Mouse (Mus musculus) retina, adult 2 months (tissue): ENCODE results near the gene Ahcyl1.
A peak's percentile ranks its signal among the peaks of the same experiment; 100 is the strongest.

Source experiments
- DNase-seq: peaks from one replicate; pipeline ENCODE4 v3.0.0-alpha.2; 2012; ENCODE audit warnings: low read depth, low spot score

The Ahcyl1 gene

GRCm38 (mm10) chr3:107703675-107704370, 7.5 kb upstream of the Ahcyl1 start:
- DNase-seq = no peak

DNA sequence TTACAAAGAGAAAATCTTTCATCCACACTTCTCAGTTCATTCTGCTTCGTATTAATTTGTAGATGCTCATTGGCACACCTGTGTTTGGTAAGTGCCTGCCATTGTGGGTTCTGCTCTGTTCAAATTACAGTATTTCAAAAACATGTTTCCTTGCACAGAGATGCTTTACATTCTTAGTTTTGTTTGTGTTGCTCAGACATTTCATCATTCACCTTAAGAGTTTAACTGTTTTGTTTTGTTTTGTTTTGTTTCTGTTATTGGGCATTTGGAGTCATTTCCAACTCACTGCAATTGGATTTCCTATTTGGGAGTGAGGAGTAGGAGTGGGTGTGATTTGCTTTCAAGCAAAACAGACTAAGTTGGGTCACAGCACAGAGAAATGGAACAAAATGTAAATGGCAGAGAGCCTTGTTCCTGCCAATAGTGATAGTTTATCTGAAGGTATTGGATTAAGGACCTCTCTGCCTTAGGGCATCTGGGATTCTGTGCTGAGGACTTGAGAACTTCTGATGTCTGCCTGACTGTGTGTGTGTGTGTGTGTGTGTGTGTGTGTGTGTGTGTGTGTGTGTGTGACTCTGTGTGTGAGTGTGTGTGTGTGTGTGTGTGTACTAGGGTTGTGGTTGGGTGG, 5.5 kb upstream of the Ahcyl1 start:
- DNase-seq = no peak

GRCm38 (mm10) chr3:107700625-107701024, 4.3 kb upstream of the Ahcyl1 start:
- no peak for DNase-seq

GRCm38 (mm10) chr3:107696910-107697309, 550 bp upstream of the Ahcyl1 start:
- DNase-seq = no peak

DNA sequence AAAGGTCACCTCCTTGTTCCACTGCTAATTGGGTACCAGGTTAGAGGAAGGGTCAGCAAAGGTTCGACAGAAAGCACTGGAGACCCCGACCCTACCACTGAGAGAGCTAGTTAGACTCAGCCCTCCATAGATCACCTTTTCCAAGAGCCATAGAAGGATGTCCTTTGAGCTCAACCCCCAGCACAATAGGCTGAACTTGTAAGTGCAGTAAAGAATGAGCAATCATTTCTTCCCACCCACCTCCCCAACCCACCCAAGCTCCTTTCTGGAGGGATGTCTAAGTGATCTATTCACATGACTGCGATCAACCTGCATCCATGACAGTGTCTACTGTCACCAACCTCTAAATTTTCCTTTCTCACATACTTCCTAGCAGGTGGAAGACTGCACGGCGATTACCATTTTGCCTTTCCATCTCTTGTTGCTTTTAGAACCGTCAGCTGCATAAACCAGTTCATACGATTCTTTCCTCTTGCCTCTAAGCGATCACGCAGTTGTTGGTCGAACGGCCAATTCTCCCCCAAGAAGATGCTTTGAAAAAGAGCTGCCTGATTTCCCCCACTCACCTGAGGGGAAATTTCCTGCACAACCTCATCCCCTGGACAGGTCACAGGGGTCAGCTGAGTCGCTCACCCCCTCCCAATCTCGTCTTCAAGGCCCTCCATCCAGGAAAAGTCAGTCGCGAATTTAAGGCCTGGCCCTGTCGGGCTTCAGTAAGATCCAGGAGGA, 977 bp downstream of the Ahcyl1 start:
- no peak for DNase-seq

- no peak for DNase-seq
Measured at GRCm38 (mm10) chr3:107694256-107694900, 2.0 kb downstream of the Ahcyl1 start.

DNA sequence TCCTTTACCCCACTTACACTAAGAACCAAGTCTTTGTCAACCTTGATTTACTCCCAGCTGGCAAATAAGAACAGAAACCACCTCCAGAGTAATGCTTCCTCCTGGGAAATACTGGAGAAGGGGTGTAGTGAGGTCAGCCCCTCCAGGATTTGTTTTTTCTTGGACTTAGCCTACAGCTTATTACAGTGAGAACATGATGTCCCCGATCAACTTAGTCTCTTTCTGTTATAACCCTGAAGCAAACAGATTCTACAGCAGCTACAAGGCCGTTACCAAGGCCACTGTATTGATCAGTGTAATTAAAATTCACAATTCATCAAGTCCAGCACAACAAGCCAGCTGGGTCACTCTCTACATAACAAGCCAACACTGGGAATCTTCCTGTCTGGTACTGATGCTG, 6.0 kb downstream of the Ahcyl1 start:
- DNase-seq = no peak

GRCm38 (mm10) chr3:107689245-107689644, 7.1 kb downstream of the Ahcyl1 start:
- DNase-seq = no peak

DNA sequence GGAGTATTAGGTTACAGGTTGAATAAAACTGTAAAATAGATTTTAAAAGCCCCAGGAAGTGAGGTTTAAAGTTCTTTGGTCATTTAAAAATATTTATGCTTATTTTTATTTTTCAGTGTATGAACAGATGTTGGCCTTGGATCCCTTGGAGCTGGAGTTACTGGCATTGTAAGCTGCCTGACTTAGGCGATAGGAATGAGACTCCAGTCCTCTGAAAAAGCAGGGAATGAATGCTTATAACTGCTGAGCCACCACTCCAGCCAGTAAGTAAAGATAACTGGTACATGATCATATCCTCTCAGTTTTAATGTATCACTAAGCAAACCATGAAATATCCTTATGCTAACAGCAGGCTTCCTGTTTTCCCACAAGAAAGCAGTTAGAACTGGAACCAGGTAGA, 8.1 kb downstream of the Ahcyl1 start:
- DNase-seq = no peak

DNA sequence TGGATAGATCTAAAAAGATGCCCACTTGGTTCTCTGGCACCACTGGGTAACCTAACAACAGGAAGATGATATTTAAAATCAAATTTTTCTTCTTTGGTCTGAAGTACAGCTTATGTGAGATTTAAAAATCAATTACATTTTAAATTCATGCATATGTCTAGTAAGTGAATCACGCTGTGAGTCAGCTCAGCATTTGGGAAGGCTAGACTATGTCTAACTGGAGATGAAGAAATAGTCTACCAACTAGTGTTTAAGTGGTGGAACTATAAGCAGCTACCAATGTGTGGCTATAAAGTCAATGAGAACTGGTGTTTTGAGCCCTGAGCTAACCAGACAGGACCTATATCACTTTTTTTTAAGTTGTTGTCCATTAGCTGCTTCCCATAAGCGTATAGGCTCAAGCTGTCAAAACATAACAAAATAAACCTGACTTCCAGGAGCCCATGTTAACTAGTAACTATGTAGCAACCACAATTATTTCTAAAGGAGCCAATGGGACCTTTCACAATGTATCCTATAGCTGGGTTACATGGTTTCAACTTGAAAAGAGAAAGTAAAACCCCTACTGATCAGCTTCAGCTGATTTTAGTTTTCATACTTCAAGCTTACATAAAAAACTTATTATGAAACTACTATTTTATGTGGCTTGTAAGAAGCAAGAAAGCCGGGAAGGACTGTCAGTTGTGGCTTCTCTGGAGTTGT, 9.9 kb downstream of the Ahcyl1 start:
- DNase-seq = no peak

DNA sequence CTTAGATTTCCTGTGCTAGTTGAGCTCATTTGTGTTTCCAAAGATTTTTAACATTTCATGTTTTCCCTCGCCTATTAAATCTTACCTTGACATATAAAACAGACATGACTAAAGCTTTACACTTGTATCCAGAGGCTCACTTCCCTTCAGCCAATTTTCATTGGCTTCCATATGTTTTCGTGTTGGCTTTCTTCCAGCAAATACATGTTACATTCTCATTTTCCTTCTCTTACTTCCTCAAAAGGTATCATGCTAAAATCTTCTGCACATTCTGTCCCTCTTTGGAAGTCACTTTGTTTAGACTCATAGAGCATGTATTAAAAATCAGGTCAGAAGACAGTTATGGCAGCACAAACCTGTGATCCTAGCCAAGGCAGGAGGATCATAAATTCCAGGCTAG, 10.7 kb downstream of the Ahcyl1 start:
- DNase-seq = no peak

GRCm38 (mm10) chr3:107683587-107683986, 12.8 kb downstream of the Ahcyl1 start:
- no peak for DNase-seq

GRCm38 (mm10) chr3:107680790-107681576, 15.4 kb downstream of the Ahcyl1 start:
- DNase-seq = peak; percentile 65

- no peak for DNase-seq
Measured at GRCm38 (mm10) chr3:107671509-107671908, 24.9 kb downstream of the Ahcyl1 start.

DNA sequence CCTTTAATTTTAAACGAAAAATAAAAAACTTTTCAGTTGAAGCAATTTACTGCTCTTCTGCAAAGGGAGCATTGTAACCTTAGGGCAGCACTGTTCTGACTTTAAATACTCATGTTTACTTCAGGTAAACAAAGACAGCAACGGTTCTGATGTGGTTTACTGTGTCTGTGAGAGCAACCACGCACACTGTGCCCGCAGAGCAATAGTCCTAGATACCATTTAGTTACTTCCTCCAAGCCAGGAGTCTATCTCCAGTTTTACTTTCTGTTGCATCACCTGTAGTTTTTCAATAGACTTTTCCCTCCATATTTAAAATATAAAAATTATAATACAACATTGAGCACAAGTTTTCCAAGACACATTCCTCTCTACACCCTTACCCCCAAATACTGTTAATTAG, 25.9 kb downstream of the Ahcyl1 start:
- no peak for DNase-seq

DNA sequence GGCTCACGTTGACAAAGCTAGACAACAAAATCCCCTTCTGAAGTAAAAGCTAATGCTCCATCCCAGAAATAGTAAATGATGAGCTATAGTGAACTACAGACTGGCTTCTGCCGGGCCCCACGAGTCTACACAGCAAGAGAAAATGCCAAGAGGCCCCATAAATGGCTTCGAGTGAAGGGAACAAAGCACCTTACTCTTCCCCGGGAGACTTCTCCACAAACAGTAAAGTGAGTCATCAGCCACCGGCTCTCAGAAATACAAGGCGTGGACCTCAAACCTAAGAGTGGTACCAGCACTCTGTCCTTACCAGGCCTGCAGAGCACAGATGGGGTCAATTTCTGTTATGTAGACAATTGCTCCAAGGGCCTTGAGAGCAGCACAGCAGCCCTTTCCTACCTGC, 27.6 kb downstream of the Ahcyl1 start:
- DNase-seq = no peak

- DNase-seq = no peak
Measured at GRCm38 (mm10) chr3:107667426-107667825, 28.9 kb downstream of the Ahcyl1 start.

- no peak for DNase-seq
Measured at GRCm38 (mm10) chr3:107664641-107665040, 31.7 kb downstream of the Ahcyl1 start.

GRCm38 (mm10) chr3:107659000-107659399, 37.4 kb downstream of the Ahcyl1 start:
- DNase-seq = no peak

DNA sequence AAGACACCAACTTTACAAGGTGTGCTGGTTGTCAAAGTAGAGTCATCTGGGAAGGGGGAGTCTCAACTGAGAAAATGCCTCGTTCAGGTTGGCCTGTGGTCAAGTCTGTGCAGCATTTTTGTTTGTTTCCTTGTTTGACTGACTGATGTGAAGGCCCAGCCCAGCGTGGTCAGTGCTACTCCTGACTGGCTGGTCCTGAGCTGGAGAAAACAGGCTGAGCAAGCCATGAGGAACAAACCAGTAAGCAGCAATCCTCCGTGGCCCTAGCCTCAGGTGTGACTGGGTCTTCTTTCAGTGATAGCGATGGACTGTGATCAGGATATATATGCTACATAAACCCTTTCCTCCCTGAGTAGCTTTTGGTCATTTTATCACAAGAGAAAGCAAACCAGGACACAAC, 39.5 kb downstream of the Ahcyl1 start:
- no peak for DNase-seq

- DNase-seq = no peak
Measured at GRCm38 (mm10) chr3:107656151-107656550, 40.2 kb downstream of the Ahcyl1 start.
